Mouse (Mus musculus): ENCODE results near the gene Ssxb10.
A peak's percentile ranks its signal among the peaks of the same experiment; 100 is the strongest.
"Not testable (repeated sequence)": the region's sequence is repeated elsewhere in the genome, so short reads cannot be mapped to it uniquely, and the experiment has no call there.

Gene Ssxb10

GRCm38 (mm10) chrX:8327124-8327523 is at the start of gene Ssxb10:
TSS of gene Ssxb10 (plus strand) at chrX:8327424.
- DNase-seq, result no peak

- DNase-seq, result no peak
These were observed 38.6 kb upstream of the Ssxb10 start for GRCm38 (mm10) chrX:8288621-8289020.

- DNase-seq, result no peak
These were observed 17.9 kb upstream of the Ssxb10 start for GRCm38 (mm10) chrX:8309302-8309701.

GRCm38 (mm10) chrX:8314905-8315304 is 12.3 kb upstream of the Ssxb10 start:
- peak; percentile 67 for DNase-seq

GRCm38 (mm10) chrX:8366678-8367077 is 39.5 kb downstream of the Ssxb10 start, which contains the start of gene Ssxb9:
TSS of gene Ssxb9 (plus strand) at chrX:8366978.
- not testable (repeated sequence) for DNase-seq

Data from lung, postnatal 14 days (tissue).